Comparison of ENCODE assay signal across 15 mouse cellular contexts in the genomic region with DNA sequence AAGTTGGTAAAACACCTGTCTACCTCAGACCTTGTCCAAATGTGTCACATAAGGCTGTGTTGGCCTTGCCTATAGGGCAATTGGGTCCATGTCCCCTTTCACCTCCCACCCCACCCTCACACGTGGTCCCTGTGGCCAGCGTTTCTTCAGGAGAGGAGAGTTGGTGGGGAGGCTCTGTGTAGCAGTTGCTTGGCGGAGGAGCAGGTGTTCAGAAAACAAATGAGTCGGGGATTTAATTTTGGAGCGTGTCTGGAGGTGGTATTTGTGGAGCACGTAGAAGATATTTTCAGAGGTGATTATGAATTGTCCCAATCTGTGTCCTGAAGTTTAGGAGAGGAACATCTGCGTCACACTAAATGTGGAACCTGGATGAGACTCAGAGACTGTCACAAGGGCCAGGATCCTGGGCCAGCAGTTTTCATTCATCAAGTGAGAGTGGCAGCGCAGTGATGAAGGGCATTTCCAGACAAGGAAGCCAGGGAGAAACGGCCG. TPM values are rescaled to one million over a fixed set of nuclear protein-coding genes. Genes with fewer than 3 reads are reported as not detected.
DNase-seq lines count a peak whose midpoint lies in the region; ATAC-seq and TF ChIP-seq lines count a peak whose summit lies in the region.
"Had no signal": no experiment of that assay in that cellular context is flagged by ENCODE, and none has a peak within 500 bp of the region (broad histone marks: within the 10 kb centered on the region; RNA-seq: fewer than 3 reads in every experiment).

No protein-coding gene starts in this region.

- no peak overlapping the region for H3K9ac ChIP-seq in heart, embryonic 11.5 days (ENCODE audit: low read depth, low read length)
- H3K9ac ChIP-seq in heart, postnatal 0 days (replicated peaks; ENCODE audit: low read depth, low read length) = no peak overlapping the region
- H3K9ac ChIP-seq: forebrain, embryonic 13.5 days; limb, embryonic 12.5 days; lung, embryonic 15.5 days; neural tube, embryonic 13.5 days had no signal

- H3K27me3 ChIP-seq in heart, embryonic 11.5 days (ENCODE audit: control insufficient read depth, insufficient read depth, low read length) = no peaks in the 10 kb centered on the region
- H3K27me3 ChIP-seq in heart, postnatal 0 days (ENCODE audit: control insufficient read depth, insufficient read depth, low read length) = no peaks in the 10 kb centered on the region
- H3K27me3 ChIP-seq: forebrain, embryonic 13.5 days; limb, embryonic 12.5 days; lung, embryonic 15.5 days; neural tube, embryonic 13.5 days had no signal

- H3K9me3 ChIP-seq in heart, embryonic 11.5 days (replicated peaks; ENCODE audit: control insufficient read depth, low read length) = no peaks in the 10 kb centered on the region
- H3K9me3 ChIP-seq in heart, postnatal 0 days (replicated peaks; ENCODE audit: control insufficient read depth, low read length) = no peaks in the 10 kb centered on the region; the same call in 1 of the 2 replicates
- H3K9me3 ChIP-seq: forebrain, embryonic 13.5 days; limb, embryonic 12.5 days; lung, embryonic 15.5 days; neural tube, embryonic 13.5 days had no signal

- no peak overlapping the region for H3K27ac ChIP-seq in heart, embryonic 11.5 days (ENCODE audit: low read depth, low read length)
- H3K27ac ChIP-seq in heart, postnatal 0 days (ENCODE audit: low read depth) = peak overlapping the region; percentile 43; the same call in 1 of the 2 replicates
- H3K27ac ChIP-seq: forebrain, embryonic 13.5 days; limb, embryonic 12.5 days; lung, embryonic 15.5 days; neural tube, embryonic 13.5 days had no signal

- WGBS in heart, embryonic 11.5 days (ENCODE audit: insufficient replicate concordance) = 76% methylated on average over 10 of the region's 10 CpGs
- WGBS in heart, postnatal 0 days = 43% methylated on average over 10 of the region's 10 CpGs

- no peak overlapping the region for H3K4me3 ChIP-seq in heart, embryonic 11.5 days (ENCODE audit: low read depth, low read length)
- no peak overlapping the region for H3K4me3 ChIP-seq in heart, postnatal 0 days (ENCODE audit: low read depth, low read length)
- H3K4me3 ChIP-seq: forebrain, embryonic 13.5 days; limb, embryonic 12.5 days; lung, embryonic 15.5 days; neural tube, embryonic 13.5 days had no signal

- ATAC-seq in heart, embryonic 11.5 days (replicated peaks; ENCODE audit: insufficient number of reproducible peaks, low FRiP score, low TSS enrichment) = no peak
- ATAC-seq in heart, postnatal 0 days (ENCODE audit: insufficient read depth, low read depth) = peak; percentile 71

- H3K4me1 ChIP-seq in heart, embryonic 11.5 days (ENCODE audit: control insufficient read depth, insufficient read depth, low read length) = peaks cover 9% of the 10 kb centered on the region
- H3K4me1 ChIP-seq in heart, postnatal 0 days (ENCODE audit: control insufficient read depth, insufficient read depth) = peaks cover 22% of the 10 kb centered on the region

- no peak for TF ChIP-seq EP300 in heart, postnatal 0 days (IDR thresholded peaks at IDR 0.05; ENCODE audit: low read depth)

- no peak for TF ChIP-seq CTCF in heart, postnatal 0 days (IDR thresholded peaks at IDR 0.05; ENCODE audit: low read depth)

- H3K36me3 ChIP-seq in heart, embryonic 11.5 days (ENCODE audit: control insufficient read depth, insufficient read depth, low read length) = no peaks in the 10 kb centered on the region
- no peaks in the 10 kb centered on the region for H3K36me3 ChIP-seq in heart, postnatal 0 days (replicated peaks; ENCODE audit: control insufficient read depth, insufficient read depth, low read length)
- H3K36me3 ChIP-seq: limb, embryonic 12.5 days; lung, embryonic 15.5 days; neural tube, embryonic 13.5 days had no signal

- H3K4me2 ChIP-seq in heart, embryonic 11.5 days = no peak overlapping the region
- no peak overlapping the region for H3K4me2 ChIP-seq in heart, postnatal 0 days (ENCODE audit: low read depth, low read length)
- H3K4me2 ChIP-seq: forebrain, embryonic 13.5 days; limb, embryonic 12.5 days; lung, embryonic 15.5 days; neural tube, embryonic 13.5 days had no signal

- DNase-seq in heart, adult 11 months = peak; percentile 95
- peak; percentile 63 for DNase-seq in right cerebral cortex, adult 18-20 months
- no peak for DNase-seq in right cerebral cortex, postnatal 14 days
- DNase-seq in heart, postnatal 0 days (ENCODE audit: low spot score) = peak; percentile 36
- DNase-seq in telencephalon, adult 2 months (ENCODE audit: low read depth, low spot score) = peak; percentile 75
- no peak for DNase-seq in layer of hippocampus, adult 8-10 months (ENCODE audit: low spot score in 2 of 2)
- DNase-seq: adrenal gland, postnatal 14 days; cerebellum, adult 11 months; kidney, postnatal 14 days; spleen, adult 18-20 months had no signal

RNA-seq across cellular contexts. Expression of gene Phlda1, which starts 41.8 kb away (rescaled TPM):
- 20.9 and 22.2 TPM in 2 replicates for polyA plus RNA-seq in heart, embryonic 11.5 days (2014; fragmentation: Nextera tagmentation; extraction: Ambion mirVana)
- 3.0 and 15.5 TPM in 2 replicates for total RNA-seq in heart, postnatal 0 days (2014; rRNA removed; ENCODE audit: low replicate concordance)
- polyA plus RNA-seq in heart, postnatal 0 days (2015; fragmentation: Nextera tagmentation; extraction: Ambion mirVana) = 26.3 and 27.2 TPM in 2 replicates
- total RNA-seq in layer of hippocampus, adult 8-10 months (2022) = 10 to 100 TPM; 18.7 to 22.0 (median 20.2) TPM

Comparison
In these comparisons a context has a peak if more than half of its experiments do, and no peak if none do; other contexts are left out.
1. DNase-seq: peak in heart, adult 11 months (single experiment), right cerebral cortex, adult 18-20 months (single experiment), heart, postnatal 0 days (single experiment) and telencephalon, adult 2 months (single experiment); none in right cerebral cortex, postnatal 14 days (single experiment) and layer of hippocampus, adult 8-10 months (0 of 2).